Mouse (Mus musculus) layer of hippocampus, adult 2 months (tissue): ENCODE measurements around the gene Enah. TPM values are rescaled to one million over a fixed set of nuclear protein-coding genes. Genes with fewer than 3 reads are reported as not detected.
A peak's percentile ranks its signal among the peaks of the same experiment; 100 is the strongest.

Source experiments
- DNase-seq, 2 experiments: peaks; one replicate each; pipeline ENCODE4 v3.0.0; 2022; ENCODE audit warnings: low spot score in 2 of 2
- H3K27ac ChIP-seq: fragments of 200-600 bp; 2 replicates; pipeline ENCODE4 v1.8.1; 2022
- H3K4me3 ChIP-seq: fragments of 200-600 bp; 2 replicates; pipeline ENCODE4 v1.8.1; 2022; ENCODE audit warnings: mild to moderate bottlenecking
- CTCF ChIP-seq: fragments of 200-600 bp; conservative IDR thresholded peaks from 2 replicates; pipeline ENCODE4 v1.8.1; 2022; ENCODE audit warnings: antibody characterized with exemption, mild to moderate bottlenecking, moderate library complexity
- total RNA-seq, 2 experiments: library from RNA; stranded (reverse); gene quantifications; 2 replicates each; pipeline ENCODE4 v1.2.3; 2021

Gene Enah
- total RNA-seq, 2 experiments from 2014 or later: 192 to 203 TPM

- H3K27ac ChIP-seq: no peak overlapping the region
- DNase-seq: no peak
- H3K4me3 ChIP-seq: no peak overlapping the region
- no peak for TF ChIP-seq CTCF
Observed at GRCm38 (mm10) chr1:181928388-181928787, 91.4 kb downstream of the Enah start.

DNA sequence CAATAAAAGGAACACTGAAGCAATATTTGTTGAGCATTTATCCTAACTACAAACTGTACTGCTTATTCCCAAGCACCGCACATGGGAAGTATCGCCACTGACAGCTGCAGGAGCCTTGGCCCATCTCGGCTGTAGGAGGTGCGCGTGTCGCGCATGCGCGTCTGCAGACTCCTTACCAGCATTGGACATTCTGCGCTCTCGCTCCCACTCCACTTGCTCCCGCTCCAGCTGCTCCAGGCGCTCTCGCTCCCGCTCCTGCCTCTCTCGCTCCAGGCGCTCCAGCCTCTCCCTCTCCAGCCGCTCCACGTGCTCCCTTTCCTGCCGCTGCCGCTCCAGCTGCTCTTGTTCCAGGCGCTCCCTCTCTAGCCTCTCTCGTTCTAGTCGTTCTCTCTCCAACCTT lies 96.4 kb downstream of the Enah start:
- no peak for TF ChIP-seq CTCF
- Histone ChIP-seq H3K4me3 (peak overlapping the region; percentile 25; the same call in 1 of the 2 replicates), H3K27ac (peak overlapping the region; percentile 58; the same call in 1 of the 2 replicates)
- DNase-seq: peak; percentile 48 to 50

DNA sequence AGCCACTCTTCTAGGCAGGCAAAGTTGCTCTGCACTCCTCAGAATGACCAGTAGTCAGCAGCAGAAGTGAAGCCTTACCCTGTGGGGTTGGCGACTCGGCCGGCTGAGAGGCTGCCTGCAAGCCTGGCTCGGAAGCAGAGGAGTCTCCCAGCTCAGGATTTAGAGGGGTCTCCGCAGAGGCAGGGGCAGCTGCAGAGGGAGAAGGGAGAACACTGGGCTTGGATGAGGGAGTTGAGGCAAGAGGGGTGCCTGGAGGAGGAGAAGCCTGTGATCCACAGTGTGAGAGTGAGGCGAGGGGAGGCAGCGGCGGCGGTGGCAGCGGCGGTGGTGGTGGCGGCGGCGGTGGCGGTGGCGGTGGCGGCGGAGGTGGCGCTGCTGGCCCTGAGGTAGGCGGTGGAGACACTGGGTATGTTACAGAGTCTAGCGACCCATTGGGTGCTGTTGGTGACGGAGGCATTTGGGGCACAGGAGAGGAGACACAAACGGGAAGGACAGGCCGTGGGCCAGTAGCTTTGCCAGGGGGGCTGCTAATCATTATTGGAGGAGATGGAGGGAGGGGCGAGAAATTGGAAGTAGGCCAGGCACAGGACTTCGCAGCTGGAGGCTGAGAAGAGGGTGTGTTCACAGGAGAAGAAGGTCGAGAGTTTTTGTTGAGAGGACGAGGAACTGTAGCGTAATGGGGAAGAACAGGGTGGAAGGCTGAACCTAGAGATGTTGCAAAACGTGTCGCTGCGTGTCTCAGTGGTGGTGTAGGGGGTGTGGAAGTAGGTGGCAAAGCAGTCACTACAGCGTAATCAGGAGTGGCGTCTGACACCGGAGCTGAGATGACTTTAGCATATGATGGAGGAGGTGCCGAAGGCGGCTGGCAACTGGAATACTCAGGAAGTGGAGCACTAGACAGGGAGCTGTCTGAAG lies 98.0 kb downstream of the Enah start:
- peak; percentile 44 for TF ChIP-seq CTCF
- Histone ChIP-seq H3K4me3 (no peak overlapping the region), H3K27ac (no peak overlapping the region)
- DNase-seq: no peak

DNA sequence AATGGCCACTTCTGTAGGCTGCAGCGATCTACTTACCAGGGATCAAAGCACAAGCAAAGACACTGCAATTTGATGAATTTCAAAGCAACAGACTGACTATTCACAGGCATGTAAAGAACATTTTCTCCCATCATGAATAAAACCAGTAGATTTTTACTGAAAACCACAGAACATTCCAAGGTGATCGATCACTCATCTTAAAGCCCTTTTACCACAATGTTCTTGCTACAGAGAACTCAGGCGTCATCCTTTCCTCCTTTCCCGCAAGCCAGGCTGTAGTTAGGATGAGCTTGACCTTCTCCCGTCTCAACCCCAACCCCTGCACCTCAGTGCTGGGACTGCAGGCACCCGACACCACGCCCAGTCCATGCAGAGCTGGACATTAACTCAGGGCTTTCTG lies 107.9 kb downstream of the Enah start:
- H3K27ac ChIP-seq: no peak overlapping the region
- H3K4me3 ChIP-seq: no peak overlapping the region
- no peak for DNase-seq
- TF ChIP-seq CTCF: no peak

- H3K4me3 ChIP-seq: no peak overlapping the region
- H3K27ac ChIP-seq: no peak overlapping the region
- TF ChIP-seq CTCF: no peak
- no peak for DNase-seq
Observed at GRCm38 (mm10) chr1:181901706-181902373, 118.0 kb downstream of the Enah start.

GRCm38 (mm10) chr1:181900846-181901245 lies 118.9 kb downstream of the Enah start:
- no peak overlapping the region for H3K27ac ChIP-seq
- no peak for TF ChIP-seq CTCF
- H3K4me3 ChIP-seq: no peak overlapping the region
- DNase-seq: no peak

GRCm38 (mm10) chr1:181898961-181899360 lies 120.8 kb downstream of the Enah start:
- Histone ChIP-seq H3K4me3 (no peak overlapping the region), H3K27ac (no peak overlapping the region)
- no peak for TF ChIP-seq CTCF
- DNase-seq: no peak

- DNase-seq: no peak
- Histone ChIP-seq H3K4me3 (no peak overlapping the region), H3K27ac (no peak overlapping the region)
- no peak for TF ChIP-seq CTCF
Observed at GRCm38 (mm10) chr1:181896991-181897390, 122.8 kb downstream of the Enah start.

- peak in 1 of 2 experiments; percentile 45 for DNase-seq
- H3K4me3 ChIP-seq: no peak overlapping the region
- no peak for TF ChIP-seq CTCF
- no peak overlapping the region for H3K27ac ChIP-seq
Observed at GRCm38 (mm10) chr1:181893721-181894120, 126.1 kb downstream of the Enah start.

DNA sequence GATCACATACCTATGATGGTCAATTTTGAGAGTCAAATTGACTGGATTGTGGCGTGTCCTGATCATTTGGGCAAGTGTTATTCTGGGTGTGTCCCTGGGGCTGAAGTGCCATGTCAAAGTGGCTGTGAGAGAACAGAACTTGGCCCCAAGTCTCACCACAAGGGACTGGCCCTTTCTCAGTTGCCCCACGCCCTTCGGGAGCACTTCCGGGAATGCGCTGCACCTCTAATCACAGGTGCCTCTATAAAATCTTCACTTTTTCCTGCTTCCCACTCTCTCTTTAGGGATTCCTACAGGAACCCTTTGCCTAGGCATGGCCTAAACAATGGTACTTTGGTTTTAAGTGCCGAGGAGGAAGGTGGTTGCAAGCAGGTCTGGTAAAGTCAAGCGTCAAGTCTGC lies 130.1 kb downstream of the Enah start:
- no peak for TF ChIP-seq CTCF
- Histone ChIP-seq H3K27ac (no peak overlapping the region), H3K4me3 (no peak overlapping the region)
- DNase-seq: no peak

DNA sequence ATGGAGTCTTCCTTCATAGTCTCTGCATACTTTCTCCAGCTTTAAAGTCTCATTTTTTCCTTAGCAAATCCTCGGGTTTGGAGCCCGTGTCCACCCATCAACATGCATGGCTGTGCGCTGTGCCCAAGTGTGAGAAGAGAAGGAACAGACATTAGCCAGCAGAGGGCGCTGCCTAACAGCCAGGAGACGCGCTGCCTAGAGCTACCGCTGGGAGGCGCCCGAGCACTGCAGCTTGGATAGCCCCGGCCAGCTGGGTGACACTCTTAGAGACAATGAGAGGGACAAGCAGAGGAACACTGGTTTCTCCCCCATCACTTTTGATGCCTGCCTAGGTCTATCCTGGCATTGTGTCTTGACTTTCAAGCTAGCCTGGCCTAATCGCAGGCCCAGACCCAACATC lies 131.0 kb downstream of the Enah start:
- no peak overlapping the region for H3K4me3 ChIP-seq
- peak; percentile 100; the same call in 1 of the 2 replicates for TF ChIP-seq CTCF
- no peak overlapping the region for H3K27ac ChIP-seq
- DNase-seq: peak; percentile 89 to 96

DNA sequence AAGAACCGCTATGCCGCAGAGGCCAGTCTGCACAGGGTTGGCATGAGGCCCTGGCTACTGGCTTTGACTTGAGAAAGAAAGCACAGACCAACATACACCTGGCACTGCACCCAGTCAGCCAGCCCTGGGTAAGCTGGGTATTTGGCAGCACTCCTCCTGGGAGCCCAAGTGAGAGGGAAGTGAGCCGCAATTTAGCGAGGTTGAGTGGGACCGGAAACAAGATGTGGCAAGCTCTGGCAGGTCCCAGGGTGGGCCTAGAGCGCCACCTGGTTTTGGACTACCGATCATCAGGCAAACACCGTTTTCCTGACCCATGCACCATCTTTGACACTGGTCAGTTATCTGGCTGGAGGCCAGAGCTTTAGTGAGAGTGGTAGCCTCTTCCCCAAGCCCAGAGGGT lies 138.3 kb downstream of the Enah start:
- peak; percentile 77 for TF ChIP-seq CTCF
- Histone ChIP-seq H3K27ac (no peak overlapping the region), H3K4me3 (no peak overlapping the region; the same call in 1 of the 2 replicates)
- DNase-seq: peak in 1 of 2 experiments; percentile 35

DNA sequence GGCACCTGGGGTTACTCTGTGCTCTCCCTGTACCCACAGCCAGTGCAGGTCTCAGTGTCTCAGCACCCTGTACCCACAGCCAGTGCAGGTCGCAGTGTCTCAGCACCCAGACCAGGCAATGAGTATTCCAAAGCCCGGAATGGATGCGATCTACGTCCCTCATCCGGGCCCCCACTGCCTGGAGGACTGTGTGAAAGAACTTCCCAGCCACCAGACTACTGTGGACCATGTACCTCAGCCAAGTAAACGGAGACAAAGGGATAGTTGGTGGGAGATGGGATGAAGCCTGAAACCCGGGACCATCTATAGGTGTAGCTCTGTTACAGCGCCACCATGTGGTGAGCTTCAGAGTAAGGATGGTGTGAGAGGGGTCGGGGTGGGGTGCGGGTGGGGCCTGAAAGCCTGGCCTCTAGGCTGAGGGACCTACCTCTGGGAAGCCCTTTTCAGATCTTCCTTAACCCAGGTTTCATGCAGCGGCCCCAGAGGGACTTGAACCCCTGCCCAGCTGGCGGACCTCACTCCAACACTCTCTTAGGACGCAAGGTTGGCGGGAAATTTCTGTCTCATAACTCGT lies 139.0 kb downstream of the Enah start:
- H3K4me3 ChIP-seq: no peak overlapping the region
- peak; percentile 63 for TF ChIP-seq CTCF
- no peak for DNase-seq
- H3K27ac ChIP-seq: no peak overlapping the region
